Mouse (Mus musculus) regulatory T cell (primary cell): ENCODE measurements around the gene Cdc42bpg.
"Not testable (repeated sequence)": the region's sequence is repeated elsewhere in the genome, so short reads cannot be mapped to it uniquely, and the experiment has no call there.

Source experiments
- in situ Hi-C: fragments of 300-600 bp; cut with MboI, MseI; formaldehyde crosslinking; loops from one replicate; pipeline ENCODE4 v1.15.1; 2025; ENCODE audit warnings: high pct_unique_total_duplicates

The Cdc42bpg gene

GRCm38 (mm10) chr19:6276426-6277421, 29.5 kb upstream of the Cdc42bpg start, which contains the start of gene Ehd1:
TSS of gene Ehd1 (plus strand) at chr19:6276725.
- in situ Hi-C loops = loop anchor here (10.0 kb wide), 1 partner anchor 1218 kb away; the partner anchor contains the start of gene Atl3

GRCm38 (mm10) chr19:6277661-6278438, 28.4 kb upstream of the Cdc42bpg start:
- in situ Hi-C loops = loop anchor here (10.0 kb wide), 1 partner anchor 1217 kb away; the partner anchor contains the start of gene Atl3

GRCm38 (mm10) chr19:6278439-6279073, 27.7 kb upstream of the Cdc42bpg start:
- in situ Hi-C loops = loop anchor here (10.0 kb wide), 1 partner anchor 1216 kb away; the partner anchor contains the start of gene Atl3

- in situ Hi-C loops = loop anchor here (10.0 kb wide), 1 partner anchor 1215 kb away; the partner anchor contains the start of gene Atl3
Observed at GRCm38 (mm10) chr19:6279481-6280144, 26.6 kb upstream of the Cdc42bpg start.

- in situ Hi-C loops = no loop called here
Observed at GRCm38 (mm10) chr19:6280554-6280953, 25.7 kb upstream of the Cdc42bpg start.

- in situ Hi-C loops = no loop called here
Observed at GRCm38 (mm10) chr19:6281122-6282020, 24.9 kb upstream of the Cdc42bpg start.

GRCm38 (mm10) chr19:6283001-6283400, 23.3 kb upstream of the Cdc42bpg start:
- in situ Hi-C loops = no loop called here

- in situ Hi-C loops = no loop called here
Observed at GRCm38 (mm10) chr19:6284502-6284901, 21.8 kb upstream of the Cdc42bpg start.

GRCm38 (mm10) chr19:6285226-6285625, 21.0 kb upstream of the Cdc42bpg start:
- in situ Hi-C loops = no loop called here

GRCm38 (mm10) chr19:6285632-6286433, 20.4 kb upstream of the Cdc42bpg start:
- in situ Hi-C loops = no loop called here

- in situ Hi-C loops = no loop called here
Observed at GRCm38 (mm10) chr19:6286434-6287401, 19.5 kb upstream of the Cdc42bpg start.

- in situ Hi-C loops = no loop called here
Observed at GRCm38 (mm10) chr19:6288236-6288894, 17.9 kb upstream of the Cdc42bpg start.

- in situ Hi-C loops = no loop called here
Observed at GRCm38 (mm10) chr19:6289696-6290238, 16.5 kb upstream of the Cdc42bpg start.

GRCm38 (mm10) chr19:6290720-6291116, 15.5 kb upstream of the Cdc42bpg start:
- in situ Hi-C loops = not testable (repeated sequence)

- in situ Hi-C loops = no loop called here
Observed at GRCm38 (mm10) chr19:6291117-6291781, 15.0 kb upstream of the Cdc42bpg start.

- in situ Hi-C loops = no loop called here
Observed at GRCm38 (mm10) chr19:6292262-6292661, 14.0 kb upstream of the Cdc42bpg start.
